Mouse (Mus musculus): ENCODE data around the gene Fam83g.

DNA sequence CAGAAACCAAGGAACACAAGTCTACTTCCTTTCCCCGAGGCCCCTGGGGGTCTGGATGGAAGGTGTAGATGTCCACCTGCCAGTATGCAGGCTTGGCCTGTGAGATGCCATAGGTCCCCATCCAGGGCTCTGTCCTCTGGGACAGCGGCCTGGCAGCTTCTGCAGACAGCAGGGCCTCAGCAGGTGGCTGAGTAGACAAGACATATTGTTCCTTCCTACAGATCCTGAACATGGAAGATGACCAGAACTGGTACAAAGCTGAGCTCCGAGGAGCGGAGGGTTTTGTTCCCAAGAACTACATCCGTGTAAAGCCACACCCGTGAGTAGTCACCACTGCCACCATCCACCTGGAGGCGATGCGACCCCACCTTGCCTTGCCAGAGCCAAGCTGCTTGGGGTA, 23.9 kb upstream of the Fam83g start:
- no peak for TF ChIP-seq CTCF (IDR thresholded peaks at IDR 0.05; ENCODE audit: low read depth)
- no peak for TF ChIP-seq EP300 (IDR thresholded peaks at IDR 0.05; ENCODE audit: low read depth)
